ENCODE assay signal across 8 mouse cellular contexts in genomic region chr17:46555673-46556583, GRCm38 (mm10). TPM values are rescaled to one million over a fixed set of nuclear protein-coding genes. Genes with fewer than 3 reads are reported as not detected.
DNase-seq lines count a peak whose midpoint lies in the region; ATAC-seq lines count a peak whose summit lies in the region.

Gene Srf, minus strand, starts transcription at chr17:46556175.

- H3K9ac ChIP-seq in hindbrain, embryonic 11.5 days (ENCODE audit: low read depth, low read length), result peak within 1 kb of the TSS; percentile 95

- peak within 1 kb of the TSS; percentile 87 for H3K4me3 ChIP-seq in hindbrain, embryonic 11.5 days (ENCODE audit: low read depth, low read length)

- WGBS in hindbrain, embryonic 11.5 days, result under 1% methylated on average over 48 of the region's 87 CpGs

- no peaks in the 10 kb centered on the region for H3K9me3 ChIP-seq in hindbrain, embryonic 11.5 days (ENCODE audit: control insufficient read depth, low read length)

- peaks cover 17% of the 10 kb centered on the region for H3K4me1 ChIP-seq in hindbrain, embryonic 11.5 days (replicated peaks; ENCODE audit: control insufficient read depth, insufficient read depth, low read length)

- peak; percentile 94 for ATAC-seq in hindbrain, embryonic 11.5 days (ENCODE audit: low FRiP score)

- H3K27me3 ChIP-seq in hindbrain, embryonic 11.5 days (ENCODE audit: control insufficient read depth, insufficient read depth, low read length), result no peaks in the 10 kb centered on the region

- peak within 1 kb of the TSS; percentile 94 for H3K4me2 ChIP-seq in hindbrain, embryonic 11.5 days (replicated peaks; ENCODE audit: low read depth, low read length)

- H3K36me3 ChIP-seq in hindbrain, embryonic 11.5 days (ENCODE audit: control insufficient read depth, insufficient read depth, low read length), result peaks cover 4% of the 10 kb centered on the region; the same call in 1 of the 2 replicates

- peak; percentile 100 for DNase-seq in Muller cell, postnatal 12 days (ENCODE audit: inconsistent ontology term)
- peak; percentile 98 for DNase-seq in cerebellum, adult 9-11 months
- peak; percentile 99 for DNase-seq in frontal cortex, adult 2 months (ENCODE audit: extremely low spot score in 1 of 2, low spot score in 1 of 2)
- peak; percentile 96 for DNase-seq in hindbrain, embryonic 11.5 days (ENCODE audit: low spot score)
- DNase-seq in layer of hippocampus, postnatal 10 days (ENCODE audit: low spot score in 2 of 2), result peak; percentile 94 to 96
- DNase-seq in lung, postnatal 10 days, result peak; percentile 99
- DNase-seq in ovary, postnatal 36 days (ENCODE audit: low spot score), result peak; percentile 94
- peak; percentile 94 for DNase-seq in thymus, postnatal 25 days

- H3K27ac ChIP-seq in hindbrain, embryonic 11.5 days (ENCODE audit: low read depth, low read length), result peak within 1 kb of the TSS; percentile 84

RNA-seq across cellular contexts. Expression of gene Srf, which starts in this region (rescaled TPM):
- polyA plus RNA-seq in frontal cortex, adult 2 months (2012; rRNA removed), result 74.8 and 82.0 TPM in 2 replicates
- 5.1 and 8.2 TPM in 2 replicates for polyA plus RNA-seq in hindbrain, embryonic 11.5 days (2014; fragmentation: Nextera tagmentation; extraction: Ambion mirVana)
- 10 to 100 TPM; 46.4 to 53.9 TPM for total RNA-seq in layer of hippocampus, postnatal 10 days (2021)

Comparison
In these comparisons a context has a peak if more than half of its experiments do, and no peak if none do; other contexts are left out.
1. Peak in every context shown above with its lines: DNase-seq, ATAC-seq, H3K4me3 ChIP-seq and H3K27ac ChIP-seq.